ENCODE assay signal across 26 mouse cellular contexts in the genomic region with DNA sequence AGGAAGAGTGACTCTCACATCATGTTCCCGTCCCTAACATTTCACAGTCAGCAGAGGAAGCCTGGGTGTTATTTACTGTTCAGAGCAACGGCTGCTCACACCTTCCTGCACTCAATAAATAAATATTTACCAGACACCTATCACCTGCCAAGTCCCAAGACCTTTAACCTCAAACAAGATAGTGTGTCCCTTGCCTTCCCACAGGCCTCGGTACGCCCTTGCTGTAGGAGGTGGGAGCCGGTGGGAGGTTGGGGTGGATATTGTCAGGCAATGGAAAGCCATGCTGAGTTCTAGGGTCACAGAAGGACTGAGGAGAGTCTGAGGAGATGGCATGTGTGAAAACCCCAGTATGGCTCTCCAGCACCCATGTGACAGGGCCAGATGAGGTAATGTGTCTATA. TPM values are rescaled to one million over a fixed set of nuclear protein-coding genes. Genes with fewer than 3 reads are reported as not detected.
DNase-seq lines count a peak whose midpoint lies in the region; ATAC-seq and TF ChIP-seq lines count a peak whose summit lies in the region.
"Had no signal": no experiment of that assay in that cellular context is flagged by ENCODE, and none has a peak within 500 bp of the region (broad histone marks: within the 10 kb centered on the region; RNA-seq: fewer than 3 reads in every experiment).

No protein-coding gene starts in this region.

- H3K36me3 ChIP-seq in intestine, embryonic 16.5 days (ENCODE audit: control insufficient read depth, insufficient read depth, low read length) = no peaks in the 10 kb centered on the region
- H3K36me3 ChIP-seq in liver, embryonic 16.5 days (ENCODE audit: control insufficient read depth, insufficient read depth) = no peaks in the 10 kb centered on the region
- no peaks in the 10 kb centered on the region for H3K36me3 ChIP-seq in stomach, embryonic 16.5 days (ENCODE audit: control insufficient read depth, insufficient read depth, low read length)
- H3K36me3 ChIP-seq: embryonic facial prominence, embryonic 13.5 days; heart, embryonic 10.5 days; hindbrain, embryonic 12.5 days had no signal

- 58% methylated on average over 5 of the region's 5 CpGs for WGBS in intestine, embryonic 16.5 days
- 51% methylated on average over 5 of the region's 5 CpGs for WGBS in liver, embryonic 16.5 days (ENCODE audit: insufficient replicate concordance)
- WGBS in stomach, embryonic 16.5 days = 60% methylated on average over 5 of the region's 5 CpGs

- H3K4me2 ChIP-seq in intestine, embryonic 16.5 days (ENCODE audit: low read depth, low read length) = no peak overlapping the region
- H3K4me2 ChIP-seq in liver, embryonic 16.5 days (ENCODE audit: low read depth, low read length) = no peak overlapping the region
- H3K4me2 ChIP-seq in stomach, embryonic 16.5 days (ENCODE audit: low read depth, low read length) = no peak overlapping the region
- H3K4me2 ChIP-seq: embryonic facial prominence, embryonic 13.5 days; forebrain, embryonic 13.5 days; hindbrain, embryonic 12.5 days had no signal

- DNase-seq in kidney, adult 9 months = peak; percentile 70
- DNase-seq in kidney, postnatal 14 days = no peak
- no peak for DNase-seq in left cerebral cortex, adult 2 months (ENCODE audit: extremely low spot score in 1 of 2, low spot score in 2 of 2)
- DNase-seq in spleen, adult 18-20 months = no peak
- DNase-seq: adrenal gland, postnatal 14 days; cerebellum, adult 11-12 months; cerebellum, adult 9-10 months; cerebellum, postnatal 25 days; gastrocnemius, postnatal 10 days; heart, adult 18-20 months; heart, postnatal 10 days; heart, postnatal 4 days had no signal

- H3K4me3 ChIP-seq in intestine, embryonic 16.5 days (ENCODE audit: low read length) = no peak overlapping the region
- no peak overlapping the region for H3K4me3 ChIP-seq in liver, embryonic 16.5 days (ENCODE audit: low read depth, low read length)
- H3K4me3 ChIP-seq in stomach, embryonic 16.5 days (replicated peaks; ENCODE audit: low read length) = no peak overlapping the region
- H3K4me3 ChIP-seq in left cerebral cortex, adult 2 months = no peak overlapping the region
- H3K4me3 ChIP-seq: embryonic facial prominence, embryonic 13.5 days; forebrain, embryonic 13.5 days; heart, embryonic 10.5 days; hindbrain, embryonic 12.5 days had no signal

- TF ChIP-seq CTCF in left cerebral cortex, adult 2 months (IDR thresholded peaks at IDR 0.05) = no peak

- no peaks in the 10 kb centered on the region for H3K27me3 ChIP-seq in intestine, embryonic 16.5 days (replicated peaks; ENCODE audit: control insufficient read depth, insufficient read depth, low read length)
- no peaks in the 10 kb centered on the region; the same call in 1 of the 2 replicates for H3K27me3 ChIP-seq in liver, embryonic 16.5 days (ENCODE audit: control insufficient read depth, insufficient read depth, low read depth, low read length)
- no peaks in the 10 kb centered on the region for H3K27me3 ChIP-seq in stomach, embryonic 16.5 days (ENCODE audit: control insufficient read depth, insufficient read depth, low read length)

- H3K9me3 ChIP-seq in intestine, embryonic 16.5 days (ENCODE audit: control insufficient read depth, low read length) = no peaks in the 10 kb centered on the region; the same call in 1 of the 2 replicates
- H3K9me3 ChIP-seq in liver, embryonic 16.5 days (replicated peaks; ENCODE audit: control insufficient read depth, low read length) = peaks cover 3% of the 10 kb centered on the region
- peaks cover 6% of the 10 kb centered on the region for H3K9me3 ChIP-seq in stomach, embryonic 16.5 days (replicated peaks; ENCODE audit: control insufficient read depth, low read length)
- H3K9me3 ChIP-seq: forebrain, embryonic 13.5 days; heart, embryonic 10.5 days; hindbrain, embryonic 12.5 days had no signal

- H3K9ac ChIP-seq in intestine, embryonic 16.5 days (ENCODE audit: low read depth, low read length) = no peak overlapping the region
- no peak overlapping the region for H3K9ac ChIP-seq in liver, embryonic 16.5 days (ENCODE audit: low read depth, low read length)
- H3K9ac ChIP-seq in stomach, embryonic 16.5 days (ENCODE audit: low read length) = no peak overlapping the region
- H3K9ac ChIP-seq: embryonic facial prominence, embryonic 13.5 days; forebrain, embryonic 13.5 days; hindbrain, embryonic 12.5 days had no signal

- no peak overlapping the region for H3K27ac ChIP-seq in intestine, embryonic 16.5 days (ENCODE audit: low read length)
- peak overlapping the region; percentile 37; the same call in 1 of the 2 replicates for H3K27ac ChIP-seq in liver, embryonic 16.5 days (ENCODE audit: low read length)
- H3K27ac ChIP-seq in stomach, embryonic 16.5 days (ENCODE audit: low read length) = no peak overlapping the region
- H3K27ac ChIP-seq in left cerebral cortex, adult 2 months = no peak overlapping the region
- H3K27ac ChIP-seq: embryonic facial prominence, embryonic 13.5 days; forebrain, embryonic 13.5 days; heart, embryonic 10.5 days; hindbrain, embryonic 12.5 days had no signal

- H3K4me1 ChIP-seq in intestine, embryonic 16.5 days (ENCODE audit: control insufficient read depth, insufficient read depth, low read length) = peaks cover 6% of the 10 kb centered on the region
- peaks cover 3% of the 10 kb centered on the region; the same call in 1 of the 2 replicates for H3K4me1 ChIP-seq in liver, embryonic 16.5 days (ENCODE audit: control insufficient read depth, low read depth, low read length)
- H3K4me1 ChIP-seq in stomach, embryonic 16.5 days (ENCODE audit: control insufficient read depth, insufficient read depth, low read length) = no peaks in the 10 kb centered on the region
- H3K4me1 ChIP-seq: embryonic facial prominence, embryonic 13.5 days; forebrain, embryonic 13.5 days had no signal

- intact Hi-C loops in left cerebral cortex, adult 2 months (cut with DNase I) = no loop called here

- ATAC-seq in intestine, embryonic 16.5 days = peak; percentile 37; the same call in 1 of the 2 replicates
- ATAC-seq in liver, embryonic 16.5 days (ENCODE audit: low read depth) = peak; percentile 70
- ATAC-seq in stomach, embryonic 16.5 days (ENCODE audit: insufficient read depth, low FRiP score) = 0 out of 2 replicates have a peak, but pooled peaks have one; percentile 14
- ATAC-seq: activated CD4-positive, CD25-positive, alpha-beta regulatory T cell, adult 4 months; forebrain, embryonic 13.5 days; Patski had no signal

RNA-seq across cellular contexts. Expression of a gene that starts 4.3 kb away (rescaled TPM):
- polyA plus RNA-seq in intestine, embryonic 16.5 days (2015; fragmentation: Nextera tagmentation; extraction: Ambion mirVana) = 19.9 and 20.2 TPM in 2 replicates
- 6.5 and 8.2 TPM in 2 replicates for polyA plus RNA-seq in liver, embryonic 16.5 days (2015; fragmentation: Nextera tagmentation; extraction: Ambion mirVana)
- 16.4 and 16.7 TPM in 2 replicates for polyA plus RNA-seq in stomach, embryonic 16.5 days (2015; fragmentation: Nextera tagmentation; extraction: Ambion mirVana)
- 1 to 10 TPM; 5.3 to 7.4 TPM for total RNA-seq in left cerebral cortex, adult 2 months (2021)
- polyA plus RNA-seq: activated CD4-positive, CD25-positive, alpha-beta regulatory T cell, adult 4 months had no signal

RNA-seq across cellular contexts. Expression of a gene that starts 8.0 kb away (rescaled TPM):
- polyA plus RNA-seq in intestine, embryonic 16.5 days (2015; fragmentation: Nextera tagmentation; extraction: Ambion mirVana) = 0.18 and 0.37 TPM in 2 replicates
- 3.2 and 4.3 TPM in 2 replicates for polyA plus RNA-seq in liver, embryonic 16.5 days (2015; fragmentation: Nextera tagmentation; extraction: Ambion mirVana)
- polyA plus RNA-seq in stomach, embryonic 16.5 days (2015; fragmentation: Nextera tagmentation; extraction: Ambion mirVana) = 0.18 and 0.70 TPM in 2 replicates
- total RNA-seq in left cerebral cortex, adult 2 months (2021) = under 1 TPM in 1 of 2 experiments, not detected in 1; 0.61 TPM
- total RNA-seq: adrenal gland, adult 18-20 months; CH12.LX; gastrocnemius, postnatal 10 days; gastrocnemius, postnatal 4 days; heart, postnatal 10 days; heart, postnatal 4 days had no signal
- polyA plus RNA-seq: activated CD4-positive, CD25-positive, alpha-beta regulatory T cell, adult 4 months; embryonic facial prominence, embryonic 13.5 days; forebrain, embryonic 13.5 days; heart, embryonic 14.5 days; hindbrain, embryonic 12.5 days had no signal

RNA-seq across cellular contexts. Expression of a gene that starts 35.1 kb away (rescaled TPM):
- 43.9 and 46.9 TPM in 2 replicates for polyA plus RNA-seq in intestine, embryonic 16.5 days (2015; fragmentation: Nextera tagmentation; extraction: Ambion mirVana)
- polyA plus RNA-seq in liver, embryonic 16.5 days (2015; fragmentation: Nextera tagmentation; extraction: Ambion mirVana) = 16.7 and 19.0 TPM in 2 replicates
- 37.1 and 40.3 TPM in 2 replicates for polyA plus RNA-seq in stomach, embryonic 16.5 days (2015; fragmentation: Nextera tagmentation; extraction: Ambion mirVana)
- 10 to 100 TPM; 60.6 to 61.7 TPM for total RNA-seq in left cerebral cortex, adult 2 months (2021)

RNA-seq across cellular contexts. Expression of a gene that starts 36.8 kb away (rescaled TPM):
- not detected in 2 replicates for polyA plus RNA-seq in intestine, embryonic 16.5 days (2015; fragmentation: Nextera tagmentation; extraction: Ambion mirVana)
- polyA plus RNA-seq in liver, embryonic 16.5 days (2015; fragmentation: Nextera tagmentation; extraction: Ambion mirVana) = not detected in 2 replicates
- 0.06 and 0.07 TPM in 2 replicates for polyA plus RNA-seq in stomach, embryonic 16.5 days (2015; fragmentation: Nextera tagmentation; extraction: Ambion mirVana)
- total RNA-seq in left cerebral cortex, adult 2 months (2021) = not detected
- total RNA-seq: adrenal gland, adult 18-20 months; adrenal gland, postnatal 14 days; CH12.LX; gastrocnemius, postnatal 10 days; gastrocnemius, postnatal 4 days; heart, adult 18-20 months; heart, postnatal 10 days; heart, postnatal 4 days had no signal
- polyA plus RNA-seq: activated CD4-positive, CD25-positive, alpha-beta regulatory T cell, adult 4 months; cortical plate, adult 2 months; heart, embryonic 14.5 days had no signal

RNA-seq across cellular contexts. Expression of a gene that starts 42.6 kb away (rescaled TPM):
- polyA plus RNA-seq in intestine, embryonic 16.5 days (2015; fragmentation: Nextera tagmentation; extraction: Ambion mirVana) = 6.9 and 7.6 TPM in 2 replicates
- 9.2 TPM in 2 replicates for polyA plus RNA-seq in liver, embryonic 16.5 days (2015; fragmentation: Nextera tagmentation; extraction: Ambion mirVana)
- polyA plus RNA-seq in stomach, embryonic 16.5 days (2015; fragmentation: Nextera tagmentation; extraction: Ambion mirVana) = 8.6 and 9.2 TPM in 2 replicates
- total RNA-seq in left cerebral cortex, adult 2 months (2021) = 1 to 10 TPM; 4.5 to 7.5 TPM

Comparison
In these comparisons a context has a peak if more than half of its experiments do, and no peak if none do; other contexts are left out.
1. ATAC-seq: peak in every context shown above with its lines; median percentile 70 in liver, embryonic 16.5 days; 37 in intestine, embryonic 16.5 days; 14 in stomach, embryonic 16.5 days.